Mouse (Mus musculus) limb, embryonic 10.5 days (tissue): ENCODE results near the gene Col18a1. TPM values are rescaled to one million over a fixed set of nuclear protein-coding genes. Genes with fewer than 3 reads are reported as not detected.

Experiments
- DNase-seq: peaks from one replicate; pipeline ENCODE4 v3.0.0-alpha.2; 2017; ENCODE audit warnings: low spot score
- H3K27ac ChIP-seq: fragments of 300-500 bp; sonication (generic); 2 replicates; pipeline ENCODE4 v1.5.1; 2016; ENCODE audit warnings: mild to moderate bottlenecking
- H3K27me3 ChIP-seq: fragments of 300-500 bp; sonication (generic); 2 replicates; pipeline ENCODE4 v1.6.1; 2016; ENCODE audit warnings: low read depth, mild to moderate bottlenecking; ENCODE audit not compliant: poor library complexity, severe bottlenecking
- H3K36me3 ChIP-seq: fragments of 300-500 bp; sonication (generic); 2 replicates; pipeline ENCODE4 v1.6.1; 2016; ENCODE audit warnings: mild to moderate bottlenecking, moderate library complexity
- H3K4me1 ChIP-seq: fragments of 300-500 bp; sonication (generic); 2 replicates; pipeline ENCODE4 v1.6.1; 2016
- H3K4me3 ChIP-seq: fragments of 300-500 bp; sonication (generic); 2 replicates; pipeline ENCODE4 v1.5.1; 2016; ENCODE audit warnings: mild to moderate bottlenecking, moderate library complexity
- H3K9me3 ChIP-seq: fragments of 300-500 bp; sonication (generic); replicated peaks from 2 replicates; pipeline ENCODE4 v1.6.1; 2016; ENCODE audit warnings: mild to moderate bottlenecking
- WGBS: fragments of 180-500 bp; shearing (Covaris S2); methylation state at CpG from one replicate; pipeline ENCODE4 v1.1.7; 2016; 5-methylcytosine and 5-hydroxymethylcytosine counted together
- polyA plus RNA-seq: library from polyadenylated mRNA; unstranded; fragments of >200 nt; fragmentation: Nextera tagmentation; extraction: Ambion mirVana; gene quantifications from 2 replicates; pipeline ENCODE4 v1.2.1, GENCODE M21; 2016

The Col18a1 gene
- 149 and 159 TPM in 2 replicates for polyA plus RNA-seq

DNA sequence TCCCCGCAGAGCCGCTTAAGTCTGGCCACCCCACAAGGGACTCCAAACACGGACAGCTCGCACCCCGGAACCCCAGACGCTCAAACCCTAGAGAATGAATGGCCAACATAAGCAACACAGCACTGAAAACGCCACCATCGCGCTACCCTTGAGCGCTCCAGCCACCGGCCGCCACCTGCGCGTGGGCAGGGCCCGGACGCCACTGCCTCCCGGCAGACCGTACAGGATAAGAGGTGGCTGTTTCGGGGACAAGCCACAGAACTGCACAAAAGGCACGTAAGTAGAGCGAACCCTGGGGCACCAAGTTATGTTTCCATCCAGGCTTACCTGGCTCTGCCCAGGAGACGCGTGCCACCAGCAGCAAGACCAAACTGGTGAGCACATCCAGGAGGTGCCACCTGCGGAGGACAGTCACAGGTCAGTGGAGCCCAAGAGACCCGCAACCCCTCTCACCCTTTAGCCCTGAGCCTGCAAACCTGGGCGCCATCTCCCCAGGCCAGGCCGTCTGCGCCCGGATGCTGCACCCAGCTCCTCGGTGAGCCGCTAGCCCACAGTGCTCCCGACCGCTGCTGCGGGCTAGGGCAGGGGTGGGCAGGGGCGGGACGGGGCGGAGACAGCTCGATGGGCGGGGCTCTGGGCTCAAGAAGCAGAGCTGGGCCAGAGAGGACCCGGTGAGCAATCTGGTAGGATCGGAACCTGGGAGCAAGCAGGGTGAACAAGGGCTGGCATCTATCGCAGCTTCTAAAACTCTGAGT, at the start of gene Col18a1:
Gene Col18a1, minus strand, starts transcription at position 586 of the 755 bp plus-strand sequence.
- WGBS, result under 1% methylated on average over 42 of the region's 42 CpGs
- peaks cover 50% of the 10 kb centered on the region for H3K4me1 ChIP-seq
- peak; percentile 87 for DNase-seq

GRCm38 (mm10) chr10:77215641-77216040, 49.3 kb upstream of the Col18a1 start:
- H3K27ac ChIP-seq, result peak overlapping the region; percentile 56
- H3K4me1 ChIP-seq, result peaks cover 21% of the 10 kb centered on the region

More for the DNA sequence above, at the start of gene Col18a1:
- no peaks in the 10 kb centered on the region for H3K9me3 ChIP-seq
- peak within 1 kb of the TSS; percentile 93 for H3K27ac ChIP-seq
- peaks cover 16% of the 10 kb centered on the region for H3K27me3 ChIP-seq
- H3K4me3 ChIP-seq, result peak within 1 kb of the TSS; percentile 70
- H3K36me3 ChIP-seq, result no peaks in the 10 kb centered on the region

GRCm38 (mm10) chr10:77214586-77214985, 48.2 kb upstream of the Col18a1 start:
- Histone ChIP-seq H3K27ac (no peak overlapping the region), H3K4me3 (no peak overlapping the region), H3K36me3 (no peaks in the 10 kb centered on the region), H3K27me3 (no peaks in the 10 kb centered on the region), H3K4me1 (peaks cover 21% of the 10 kb centered on the region), H3K9me3 (no peaks in the 10 kb centered on the region)
- WGBS, result 72% methylated on average over 8 of the region's 8 CpGs
- DNase-seq, result no peak

More at GRCm38 (mm10) chr10:77215641-77216040, 49.3 kb upstream of the Col18a1 start:
- 64% methylated on average over 4 of the region's 4 CpGs for WGBS
- Histone ChIP-seq H3K36me3 (no peaks in the 10 kb centered on the region), H3K27me3 (no peaks in the 10 kb centered on the region), H3K9me3 (no peaks in the 10 kb centered on the region), H3K4me3 (no peak overlapping the region)
- DNase-seq, result no peak

DNA sequence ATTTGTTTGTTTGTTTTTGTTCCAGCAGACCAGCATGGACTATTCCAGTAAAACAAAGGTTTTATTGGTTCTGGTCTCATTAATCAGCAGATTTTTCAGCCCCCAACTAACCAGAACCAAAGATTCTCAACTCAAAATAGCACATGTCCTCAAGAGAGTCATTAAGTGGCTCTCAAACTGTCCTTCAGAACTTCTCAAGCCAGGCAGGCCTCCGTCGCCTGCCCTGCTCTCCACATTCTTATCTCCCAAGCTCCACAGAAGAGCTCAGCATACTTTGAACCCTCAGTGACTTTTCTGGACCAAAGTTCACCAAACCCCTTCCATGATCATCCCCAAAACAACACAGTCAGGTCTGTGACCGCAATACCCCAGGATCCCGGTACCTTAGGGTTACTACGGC, 47.1 kb upstream of the Col18a1 start:
- WGBS, result 94% methylated on average over 5 of the region's 5 CpGs
- H3K27me3 ChIP-seq, result no peaks in the 10 kb centered on the region
- DNase-seq, result no peak
- H3K4me3 ChIP-seq, result no peak overlapping the region
- H3K4me1 ChIP-seq, result peaks cover 31% of the 10 kb centered on the region
- H3K27ac ChIP-seq, result no peak overlapping the region
- no peaks in the 10 kb centered on the region for H3K9me3 ChIP-seq
- H3K36me3 ChIP-seq, result no peaks in the 10 kb centered on the region

DNA sequence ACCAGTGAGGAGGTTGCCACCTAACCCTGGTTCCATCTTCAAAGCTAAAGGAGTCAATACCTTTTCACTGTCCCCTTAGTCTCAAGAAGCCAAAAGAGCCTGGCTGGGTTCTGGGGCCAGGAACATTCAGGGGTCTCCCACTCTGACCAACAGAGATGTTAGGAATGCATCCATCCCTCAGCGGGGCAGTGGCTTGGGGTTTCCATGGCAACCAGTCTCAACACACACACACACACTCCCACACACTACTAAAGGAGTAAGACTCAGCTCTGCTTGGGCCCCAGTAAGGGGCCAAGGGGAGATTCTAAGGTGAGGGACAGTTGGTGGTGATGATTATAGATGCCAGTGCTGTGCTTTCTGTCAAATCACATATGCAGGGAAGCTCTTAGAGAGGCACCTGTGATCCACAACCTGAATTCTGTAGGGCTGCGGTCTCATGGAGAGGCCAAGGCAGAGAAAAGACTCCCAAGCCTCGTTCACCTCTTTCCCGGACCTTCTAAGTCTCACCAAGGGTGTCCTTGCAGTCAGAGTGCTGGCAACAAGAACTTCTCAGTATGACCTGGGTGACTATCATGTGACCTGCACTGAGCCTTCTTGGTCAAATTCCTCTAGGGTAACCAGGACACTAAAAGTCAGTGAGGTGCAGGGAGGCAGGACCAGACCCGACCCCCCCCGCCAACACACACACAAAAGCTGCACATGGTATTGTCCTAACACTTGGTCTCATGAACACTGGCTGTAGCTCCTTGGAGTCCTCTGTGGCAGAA, 46.2 kb upstream of the Col18a1 start:
- no peaks in the 10 kb centered on the region for H3K36me3 ChIP-seq
- DNase-seq, result no peak
- no peaks in the 10 kb centered on the region for H3K9me3 ChIP-seq
- no peak overlapping the region for H3K27ac ChIP-seq
- 87% methylated on average over 6 of the region's 6 CpGs for WGBS
- no peaks in the 10 kb centered on the region for H3K27me3 ChIP-seq
- no peak overlapping the region for H3K4me3 ChIP-seq
- peaks cover 32% of the 10 kb centered on the region for H3K4me1 ChIP-seq

DNA sequence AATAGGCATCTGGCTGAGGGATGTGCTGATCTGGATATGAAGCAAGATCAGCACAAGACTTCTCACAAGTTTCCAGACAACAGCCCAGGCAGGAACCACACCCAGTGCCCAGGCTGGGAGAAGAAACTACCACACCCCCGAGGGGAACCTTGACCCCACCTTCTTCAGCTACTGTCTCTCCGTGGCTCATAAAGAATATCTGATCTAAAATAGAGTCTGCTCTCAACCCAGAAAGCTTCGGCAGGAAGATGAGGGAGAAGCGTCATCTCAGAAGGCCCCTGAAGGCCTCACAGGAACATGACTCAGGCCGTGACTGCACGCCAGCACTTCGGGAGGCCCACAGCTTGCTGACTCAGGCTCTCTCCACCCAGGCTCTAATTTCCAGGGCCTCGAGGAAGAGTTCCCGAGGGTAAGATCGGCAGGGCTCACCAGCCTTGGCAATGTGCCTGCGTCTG, 44.8 kb upstream of the Col18a1 start:
- no peaks in the 10 kb centered on the region for H3K27me3 ChIP-seq
- no peaks in the 10 kb centered on the region for H3K9me3 ChIP-seq
- H3K4me3 ChIP-seq, result no peak overlapping the region
- peak overlapping the region; percentile 21; the same call in 1 of the 2 replicates for H3K27ac ChIP-seq
- no peaks in the 10 kb centered on the region for H3K36me3 ChIP-seq
- DNase-seq, result no peak
- 78% methylated on average over 11 of the region's 11 CpGs for WGBS
- H3K4me1 ChIP-seq, result peaks cover 38% of the 10 kb centered on the region

- Histone ChIP-seq H3K36me3 (no peaks in the 10 kb centered on the region), H3K4me1 (peaks cover 34% of the 10 kb centered on the region), H3K9me3 (no peaks in the 10 kb centered on the region), H3K27ac (no peak overlapping the region), H3K27me3 (no peaks in the 10 kb centered on the region), H3K4me3 (no peak overlapping the region)
- 91% methylated on average over 3 of the region's 3 CpGs for WGBS
- DNase-seq, result no peak
Measured at GRCm38 (mm10) chr10:77210666-77211065, 44.3 kb upstream of the Col18a1 start.

GRCm38 (mm10) chr10:77209261-77209660, 42.9 kb upstream of the Col18a1 start:
- H3K27me3 ChIP-seq, result no peaks in the 10 kb centered on the region
- no peak for DNase-seq
- H3K4me1 ChIP-seq, result peaks cover 26% of the 10 kb centered on the region
- H3K4me3 ChIP-seq, result no peak overlapping the region
- no peaks in the 10 kb centered on the region for H3K36me3 ChIP-seq
- no peaks in the 10 kb centered on the region for H3K9me3 ChIP-seq
- H3K27ac ChIP-seq, result peak overlapping the region; percentile 59; the same call in 1 of the 2 replicates
- 50% methylated on average over 5 of the region's 5 CpGs for WGBS

GRCm38 (mm10) chr10:77206565-77207079, 40.3 kb upstream of the Col18a1 start:
- Histone ChIP-seq H3K36me3 (no peaks in the 10 kb centered on the region), H3K4me3 (no peak overlapping the region), H3K4me1 (peaks cover 26% of the 10 kb centered on the region), H3K27me3 (no peaks in the 10 kb centered on the region), H3K27ac (peak overlapping the region; percentile 66), H3K9me3 (no peaks in the 10 kb centered on the region)
- 56% methylated on average over 3 of the region's 3 CpGs for WGBS
- DNase-seq, result no peak

- Histone ChIP-seq H3K27me3 (no peaks in the 10 kb centered on the region), H3K36me3 (no peaks in the 10 kb centered on the region), H3K27ac (peak overlapping the region; percentile 66), H3K4me1 (peaks cover 26% of the 10 kb centered on the region), H3K4me3 (no peak overlapping the region), H3K9me3 (no peaks in the 10 kb centered on the region)
- DNase-seq, result no peak
- WGBS, result 83% methylated on average over 2 of the region's 2 CpGs
Measured at GRCm38 (mm10) chr10:77206134-77206533, 39.8 kb upstream of the Col18a1 start.

DNA sequence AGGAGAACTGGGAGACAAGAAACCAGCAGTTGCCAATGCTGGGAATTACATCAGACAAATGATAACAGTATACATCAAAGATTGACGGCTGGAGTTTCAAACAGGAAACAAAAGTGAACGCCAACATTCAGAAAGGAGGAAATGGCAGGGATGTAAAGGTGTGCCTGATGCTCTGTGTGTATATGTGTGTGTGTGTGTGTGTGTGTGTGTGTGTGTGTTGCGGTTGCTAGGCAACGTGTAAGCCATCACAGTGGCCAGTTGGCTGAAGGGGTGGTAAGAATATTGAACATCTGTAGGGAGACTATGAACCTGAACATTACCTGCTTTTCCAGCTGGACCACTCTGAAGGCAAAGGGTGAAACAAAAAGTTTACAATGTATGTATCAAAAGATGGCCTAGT, 37.6 kb upstream of the Col18a1 start:
- Histone ChIP-seq H3K27ac (no peak overlapping the region), H3K36me3 (no peaks in the 10 kb centered on the region), H3K9me3 (no peaks in the 10 kb centered on the region), H3K4me1 (peaks cover 20% of the 10 kb centered on the region), H3K27me3 (no peaks in the 10 kb centered on the region), H3K4me3 (no peak overlapping the region)
- 87% methylated on average over 4 of the region's 4 CpGs for WGBS
- no peak for DNase-seq

DNA sequence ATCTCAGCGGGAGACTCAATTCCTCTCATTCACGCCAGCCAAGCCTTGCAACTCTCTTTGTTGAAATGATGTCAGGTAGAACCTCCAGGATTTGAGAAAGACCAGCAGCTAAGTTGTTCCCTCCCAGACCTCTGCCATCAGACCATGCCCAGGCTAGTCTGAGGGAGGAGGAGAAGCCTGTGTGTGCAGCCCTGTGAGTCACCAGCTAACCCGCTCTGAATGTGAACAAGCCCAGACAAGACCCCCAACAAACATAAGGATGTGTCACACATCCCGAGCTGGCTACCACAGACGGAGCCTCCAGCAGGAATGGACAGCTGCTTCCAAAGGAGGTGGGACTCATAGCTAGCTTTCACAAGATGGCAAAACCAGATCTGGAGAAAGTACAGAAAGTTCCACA, 35.6 kb upstream of the Col18a1 start:
- 75% methylated on average over 5 of the region's 5 CpGs for WGBS
- DNase-seq, result no peak
- Histone ChIP-seq H3K36me3 (no peaks in the 10 kb centered on the region), H3K4me1 (peaks cover 18% of the 10 kb centered on the region), H3K4me3 (no peak overlapping the region), H3K27ac (peak overlapping the region; percentile 19; the same call in 1 of the 2 replicates), H3K9me3 (no peaks in the 10 kb centered on the region), H3K27me3 (no peaks in the 10 kb centered on the region)

DNA sequence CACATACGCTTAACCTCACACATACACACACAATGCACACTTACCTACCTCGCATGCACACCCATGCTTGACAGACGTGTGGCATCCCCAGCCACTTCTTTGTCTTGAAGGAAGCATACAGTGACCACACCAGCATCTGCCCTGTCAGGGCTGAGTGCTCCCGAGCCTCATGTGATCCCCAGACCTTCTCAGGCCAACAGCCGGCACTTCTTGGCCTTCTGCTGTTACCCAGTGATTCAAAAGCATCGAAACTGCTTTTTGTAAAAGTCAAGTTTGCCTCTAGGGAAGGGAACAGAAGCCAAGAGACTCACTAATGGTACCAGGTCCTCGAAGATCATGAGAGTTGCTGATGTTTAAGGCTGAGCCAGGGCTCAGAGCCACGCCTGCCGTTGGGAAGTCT, 33.9 kb upstream of the Col18a1 start:
- H3K27me3 ChIP-seq, result no peaks in the 10 kb centered on the region
- no peaks in the 10 kb centered on the region for H3K9me3 ChIP-seq
- H3K27ac ChIP-seq, result no peak overlapping the region
- H3K4me1 ChIP-seq, result peaks cover 11% of the 10 kb centered on the region
- DNase-seq, result no peak
- 90% methylated on average over 9 of the region's 9 CpGs for WGBS
- H3K36me3 ChIP-seq, result no peaks in the 10 kb centered on the region
- H3K4me3 ChIP-seq, result no peak overlapping the region
